Mouse (Mus musculus) forebrain, embryonic 11.5 days (tissue): Measurements from ENCODE around the gene Ndufa3. TPM values are rescaled to one million over a fixed set of nuclear protein-coding genes. Genes with fewer than 3 reads are reported as not detected.
A peak's percentile ranks its signal among the peaks of the same experiment; 100 is the strongest.

Experiments
- ATAC-seq: fragments of 200-750 bp; cut with Nextera tagmentation; replicated peaks from 2 replicates; pipeline ENCODE4 v1.8.0; 2017; ENCODE audit warnings: moderate TSS enrichment; ENCODE audit not compliant: low FRiP score
- DNase-seq: peaks from one replicate; pipeline ENCODE4 v3.0.0-alpha.2; 2017; ENCODE audit warnings: low spot score
- H3K27ac ChIP-seq: fragments of 300-500 bp; sonication (generic); 2 replicates; pipeline ENCODE4 v1.5.1; 2014; ENCODE audit warnings: low read depth, low read length
- H3K27me3 ChIP-seq: fragments of 300-500 bp; sonication (generic); 2 replicates; pipeline ENCODE4 v1.6.1; 2014; ENCODE audit warnings: mild to moderate bottlenecking, low read length, mixed read lengths; ENCODE audit not compliant: control insufficient read depth, insufficient read depth
- H3K36me3 ChIP-seq: fragments of 300-500 bp; sonication (generic); 2 replicates; pipeline ENCODE4 v1.6.1; 2014; ENCODE audit warnings: mild to moderate bottlenecking, low read length, moderate library complexity, mixed read lengths; ENCODE audit not compliant: control insufficient read depth, insufficient read depth
- H3K4me1 ChIP-seq: fragments of 300-500 bp; sonication (generic); replicated peaks from 2 replicates; pipeline ENCODE4 v1.6.1; 2014; ENCODE audit warnings: low read length, mixed read lengths; ENCODE audit not compliant: control insufficient read depth, insufficient read depth
- H3K4me2 ChIP-seq: fragments of 300-500 bp; sonication (generic); 2 replicates; pipeline ENCODE4 v1.6.1; 2014; ENCODE audit warnings: low read depth, mild to moderate bottlenecking, low read length, moderate library complexity, mixed read lengths; ENCODE audit not compliant: severe bottlenecking
- H3K4me3 ChIP-seq: fragments of 300-500 bp; sonication (generic); 2 replicates; pipeline ENCODE4 v1.5.1; 2014; ENCODE audit warnings: low read depth, low read length
- H3K9ac ChIP-seq: fragments of 300-500 bp; sonication (generic); 2 replicates; pipeline ENCODE4 v1.6.1; 2014; ENCODE audit warnings: low read length
- H3K9me3 ChIP-seq: fragments of 300-500 bp; sonication (generic); 2 replicates; pipeline ENCODE4 v1.6.1; 2016; ENCODE audit warnings: low read length, mixed read lengths; ENCODE audit not compliant: control insufficient read depth
- WGBS: fragments of 180-500 bp; shearing (Covaris S2); extraction: QIAGEN DNeasy Blood & Tissue Kit; methylation state at CpG from one replicate; pipeline ENCODE4 v1.1.7; 2014; 5-methylcytosine and 5-hydroxymethylcytosine counted together
- polyA plus RNA-seq: library from polyadenylated mRNA; unstranded; fragments of >200 nt; fragmentation: Nextera tagmentation; extraction: Ambion mirVana; gene quantifications from 2 replicates; pipeline ENCODE4 v1.2.1, GENCODE M21; 2014

Gene Ndufa3
- polyA plus RNA-seq, 1 experiment from 2014 or later = 338 TPM

DNA sequence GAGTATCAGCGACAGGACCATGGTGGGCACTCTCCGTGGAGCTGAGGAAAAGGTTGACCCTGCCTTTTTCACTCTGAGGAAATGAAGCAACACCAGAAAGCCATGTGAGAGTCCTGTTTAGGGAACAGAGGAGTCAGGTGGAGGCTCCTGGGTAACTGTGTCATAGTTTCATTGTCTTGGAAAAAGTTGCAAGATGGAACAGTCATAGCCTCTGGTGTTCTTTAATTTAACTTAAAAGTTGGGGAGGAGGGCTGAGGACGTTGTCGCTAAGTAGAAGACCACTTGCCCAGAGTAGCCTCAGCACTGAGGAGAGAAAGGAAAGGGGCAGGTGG lies 1.1 kb upstream of the Ndufa3 start, which contains the start of gene Oscar:
TSS of gene Oscar (minus strand) at position 101 of the 332 bp plus-strand sequence.
- Histone ChIP-seq H3K4me1 (no peaks in the 10 kb centered on the region; the same call in 1 of the 2 replicates), H3K4me2 (peak within 1 kb of the TSS; percentile 69; the same call in 1 of the 2 replicates), H3K36me3 (peaks cover 3% of the 10 kb centered on the region; the same call in 1 of the 2 replicates), H3K9ac (no peak within 1 kb of the TSS), H3K9me3 (no peaks in the 10 kb centered on the region), H3K27me3 (no peaks in the 10 kb centered on the region), H3K4me3 (peak within 1 kb of the TSS; percentile 77), H3K27ac (no peak within 1 kb of the TSS)
- ATAC-seq = no peak
- no peak for DNase-seq
- WGBS = 83% methylated on average over 4 of the region's 4 CpGs

DNA sequence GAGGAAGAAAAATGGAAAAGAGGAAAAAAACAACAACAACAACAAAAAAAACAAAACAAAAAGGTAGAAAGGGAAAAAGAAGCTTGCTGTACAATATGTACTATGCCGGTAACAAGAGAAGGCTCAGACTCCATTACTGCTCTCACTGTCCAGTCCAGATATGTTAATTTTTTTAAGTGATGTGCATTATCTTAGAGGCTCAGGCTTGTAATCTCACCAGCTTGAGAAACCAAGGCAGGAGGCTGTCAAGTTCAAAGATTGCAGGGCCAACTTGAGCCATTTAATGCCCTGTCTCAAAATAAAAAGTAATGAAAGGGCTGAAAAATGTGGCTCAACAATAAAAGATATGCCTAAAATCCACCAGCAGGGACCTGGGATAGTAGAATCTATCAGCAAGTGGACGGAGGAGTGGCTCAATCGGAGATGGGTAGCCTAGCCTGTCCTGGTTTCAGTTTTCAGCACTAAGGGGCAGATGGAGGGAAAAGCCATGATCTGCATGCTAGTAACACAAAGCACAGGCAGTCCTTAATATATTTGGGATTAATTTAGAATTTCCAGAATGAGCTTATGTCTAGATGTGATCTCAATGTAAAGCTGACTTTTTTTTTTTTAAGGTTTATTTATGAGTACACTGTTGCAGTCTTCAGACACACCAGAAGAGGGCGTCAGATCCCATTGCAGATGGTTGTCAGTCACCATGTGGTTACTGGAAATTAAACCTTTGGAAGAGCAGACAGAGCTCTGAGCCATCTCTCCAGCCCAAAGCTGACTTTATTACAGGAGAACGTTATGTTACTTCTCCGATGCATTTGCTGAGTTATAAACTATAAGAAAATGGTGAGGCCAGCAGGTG lies 558 bp upstream of the Ndufa3 start:
- Histone ChIP-seq H3K4me1 (no peaks in the 10 kb centered on the region; the same call in 1 of the 2 replicates), H3K9me3 (no peaks in the 10 kb centered on the region), H3K9ac (no peak overlapping the region), H3K27ac (no peak overlapping the region), H3K27me3 (no peaks in the 10 kb centered on the region), H3K4me3 (peak overlapping the region; percentile 77), H3K4me2 (peak overlapping the region; percentile 69; the same call in 1 of the 2 replicates), H3K36me3 (peaks cover 3% of the 10 kb centered on the region; the same call in 1 of the 2 replicates)
- WGBS = 41% methylated on average over 6 of the region's 6 CpGs
- peak; percentile 47 for ATAC-seq
- DNase-seq = no peak

GRCm38 (mm10) chr7:3629030-3629429 lies 11.9 kb downstream of the Ndufa3 start:
- H3K4me1 ChIP-seq = peaks cover 7% of the 10 kb centered on the region; the same call in 1 of the 2 replicates
- H3K9ac ChIP-seq = peak overlapping the region; percentile 79
- peak overlapping the region; percentile 89 for H3K4me2 ChIP-seq
- H3K27me3 ChIP-seq = no peaks in the 10 kb centered on the region
- peak; percentile 42; the same call in 1 of the 2 replicates for ATAC-seq
- H3K36me3 ChIP-seq = peaks cover 2% of the 10 kb centered on the region; the same call in 1 of the 2 replicates
- no peak overlapping the region for H3K27ac ChIP-seq
- 42% methylated on average over 4 of the region's 4 CpGs for WGBS
- peak overlapping the region; percentile 71 for H3K4me3 ChIP-seq
- H3K9me3 ChIP-seq = no peaks in the 10 kb centered on the region
- DNase-seq = no peak

- H3K4me3 ChIP-seq = peak within 1 kb of the TSS; percentile 71
- H3K9ac ChIP-seq = peak within 1 kb of the TSS; percentile 79
- ATAC-seq = peak; percentile 88
- H3K9me3 ChIP-seq = no peaks in the 10 kb centered on the region
- 2% methylated on average over 47 of the region's 47 CpGs for WGBS
- peak; percentile 93 for DNase-seq
- peaks cover 7% of the 10 kb centered on the region; the same call in 1 of the 2 replicates for H3K4me1 ChIP-seq
- peaks cover 2% of the 10 kb centered on the region; the same call in 1 of the 2 replicates for H3K36me3 ChIP-seq
- H3K4me2 ChIP-seq = peak within 1 kb of the TSS; percentile 90
- no peak within 1 kb of the TSS for H3K27ac ChIP-seq
- H3K27me3 ChIP-seq = no peaks in the 10 kb centered on the region
Measured at GRCm38 (mm10) chr7:3629543-3630477, 12.6 kb downstream of the Ndufa3 start, which contains the start of the genes Tfpt and Prpf31. Gene Tfpt (minus strand): TSS chr7:3629929. Gene Prpf31 (plus strand): TSS chr7:3629985.

DNA sequence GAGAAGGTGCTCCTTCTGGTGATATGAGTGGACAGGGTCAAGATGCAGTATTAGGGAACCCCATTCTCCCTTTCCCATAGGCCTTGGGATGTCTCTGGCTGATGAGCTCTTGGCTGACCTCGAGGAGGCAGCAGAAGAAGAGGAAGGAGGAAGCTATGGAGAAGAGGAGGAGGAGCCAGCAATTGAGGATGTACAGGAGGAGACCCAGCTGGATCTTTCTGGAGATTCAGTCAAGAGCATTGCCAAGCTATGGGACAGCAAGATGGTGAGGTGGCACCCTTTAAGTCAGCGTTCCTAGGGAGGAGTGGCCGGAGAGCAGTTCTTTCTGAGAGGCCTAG lies 13.3 kb downstream of the Ndufa3 start:
- Histone ChIP-seq H3K36me3 (no peaks in the 10 kb centered on the region; the same call in 1 of the 2 replicates), H3K4me2 (peak overlapping the region; percentile 90), H3K9me3 (no peaks in the 10 kb centered on the region), H3K9ac (peak overlapping the region; percentile 79), H3K27me3 (no peaks in the 10 kb centered on the region), H3K27ac (no peak overlapping the region), H3K4me3 (peak overlapping the region; percentile 71), H3K4me1 (peaks cover 7% of the 10 kb centered on the region; the same call in 1 of the 2 replicates)
- WGBS = 64% methylated on average over 3 of the region's 3 CpGs
- DNase-seq (no peak), ATAC-seq (no peak)

DNA sequence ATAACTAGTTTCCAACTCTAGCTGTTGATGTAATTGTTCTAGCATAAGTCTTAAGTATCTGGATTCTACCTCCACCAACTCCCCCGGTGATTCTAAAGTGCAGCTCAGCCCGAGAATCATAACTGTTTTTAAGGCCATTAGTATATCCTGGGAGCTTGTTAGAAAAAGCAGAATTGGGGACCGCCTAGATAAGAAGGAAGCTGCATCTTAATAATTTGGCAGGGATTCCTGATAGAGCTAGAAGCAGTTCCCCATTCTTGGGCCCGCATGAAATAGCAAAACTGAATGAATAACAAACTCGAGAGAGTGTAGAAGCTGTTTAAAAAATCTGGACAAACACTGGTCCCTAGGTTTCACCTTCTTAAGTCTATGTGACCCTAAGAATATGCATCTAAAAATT lies 26.2 kb downstream of the Ndufa3 start:
- WGBS = 75% methylated on average over 5 of the region's 5 CpGs

DNA sequence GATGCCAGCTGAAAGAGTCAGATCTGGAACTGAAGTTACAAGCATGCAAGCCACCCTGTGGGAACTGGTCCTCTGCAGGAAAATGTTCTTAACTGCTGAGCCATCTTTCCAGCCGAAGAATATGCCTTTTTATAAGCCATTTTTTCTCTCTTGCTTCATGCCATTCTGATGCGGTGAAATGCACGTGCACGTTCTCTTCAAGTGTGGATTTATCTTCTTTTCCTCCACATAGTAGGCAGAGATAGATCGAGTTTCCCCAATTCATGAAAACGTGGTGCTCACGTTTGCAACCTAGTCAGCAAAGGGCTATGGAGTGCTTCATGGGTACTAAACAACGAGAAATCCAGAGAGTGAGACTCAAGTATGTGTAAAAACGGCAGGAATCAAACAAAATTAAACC lies 26.7 kb downstream of the Ndufa3 start:
- Histone ChIP-seq H3K36me3 (peaks cover 2% of the 10 kb centered on the region; the same call in 1 of the 2 replicates), H3K9ac (no peak overlapping the region; the same call in 1 of the 2 replicates)
- no peak for ATAC-seq

More for the DNA sequence above, 26.2 kb downstream of the Ndufa3 start:
- ATAC-seq (no peak), DNase-seq (no peak)
- Histone ChIP-seq H3K9me3 (no peaks in the 10 kb centered on the region), H3K27ac (no peak overlapping the region), H3K27me3 (no peaks in the 10 kb centered on the region), H3K36me3 (peaks cover 2% of the 10 kb centered on the region; the same call in 1 of the 2 replicates), H3K9ac (no peak overlapping the region), H3K4me1 (peaks cover 17% of the 10 kb centered on the region), H3K4me3 (no peak overlapping the region), H3K4me2 (no peak overlapping the region)

DNA sequence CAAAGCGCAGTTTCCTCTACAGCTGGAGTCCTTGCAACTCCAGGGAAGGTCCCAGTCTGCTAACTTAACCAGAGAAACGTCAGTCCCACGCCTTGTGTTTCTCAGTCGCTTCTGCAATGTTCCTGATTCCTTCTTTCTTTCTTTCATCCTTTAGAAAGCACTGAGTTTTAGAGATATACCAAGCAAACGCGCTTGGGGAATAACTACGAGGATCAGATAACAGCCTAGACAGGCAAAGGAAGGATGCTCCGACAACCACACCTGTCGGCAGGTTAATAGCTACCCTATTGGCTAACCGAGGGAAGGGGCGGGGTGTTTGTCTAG lies 27.1 kb downstream of the Ndufa3 start:
- DNase-seq = no peak
- Histone ChIP-seq H3K4me2 (peak overlapping the region; percentile 65), H3K27ac (no peak overlapping the region), H3K4me3 (peak overlapping the region; percentile 99), H3K27me3 (no peaks in the 10 kb centered on the region), H3K36me3 (peaks cover 2% of the 10 kb centered on the region; the same call in 1 of the 2 replicates), H3K9ac (peak overlapping the region; percentile 0; the same call in 1 of the 2 replicates), H3K4me1 (peaks cover 17% of the 10 kb centered on the region), H3K9me3 (no peaks in the 10 kb centered on the region)
- WGBS = under 1% methylated on average over 11 of the region's 11 CpGs
- no peak for ATAC-seq

More for the DNA sequence above, 26.7 kb downstream of the Ndufa3 start:
- no peaks in the 10 kb centered on the region for H3K9me3 ChIP-seq
- H3K27me3 ChIP-seq = no peaks in the 10 kb centered on the region
- 28% methylated on average over 9 of the region's 9 CpGs for WGBS
- H3K4me3 ChIP-seq = peak overlapping the region; percentile 99; the same call in 1 of the 2 replicates
- H3K27ac ChIP-seq = no peak overlapping the region
- H3K4me1 ChIP-seq = peaks cover 17% of the 10 kb centered on the region
- H3K4me2 ChIP-seq = peak overlapping the region; percentile 65
- DNase-seq = no peak
